Mouse (Mus musculus) heart, embryonic 12.5 days (tissue): ENCODE results near the gene Lpar1. TPM values are rescaled to one million over a fixed set of nuclear protein-coding genes. Genes with fewer than 3 reads are reported as not detected.

ENCODE experiments used
- ATAC-seq: fragments of 200-750 bp; cut with Nextera tagmentation; 2 replicates; pipeline ENCODE4 v1.8.0; 2017; ENCODE audit warnings: moderate TSS enrichment, moderate library complexity; ENCODE audit not compliant: insufficient number of reproducible peaks, low FRiP score
- H3K27ac ChIP-seq: fragments of 300-500 bp; sonication (generic); 2 replicates; pipeline ENCODE4 v1.5.1; 2016; ENCODE audit warnings: mild to moderate bottlenecking, moderate library complexity; ENCODE audit not compliant: poor library complexity, severe bottlenecking
- H3K27me3 ChIP-seq: fragments of 300-500 bp; sonication (generic); replicated peaks from 2 replicates; pipeline ENCODE4 v1.6.1; 2016; ENCODE audit warnings: mild to moderate bottlenecking, moderate library complexity
- H3K36me3 ChIP-seq: fragments of 300-500 bp; sonication (generic); 2 replicates; pipeline ENCODE4 v1.6.1; 2016; ENCODE audit warnings: mild to moderate bottlenecking, moderate library complexity
- H3K4me1 ChIP-seq: fragments of 300-500 bp; sonication (generic); replicated peaks from 2 replicates; pipeline ENCODE4 v1.6.1; 2016; ENCODE audit warnings: mild to moderate bottlenecking
- H3K4me2 ChIP-seq: fragments of 300-500 bp; sonication (generic); 2 replicates; pipeline ENCODE4 v1.6.1; 2016; ENCODE audit warnings: mild to moderate bottlenecking, moderate library complexity
- H3K4me3 ChIP-seq: fragments of 300-500 bp; sonication (generic); 2 replicates; pipeline ENCODE4 v1.5.1; 2016; ENCODE audit warnings: mild to moderate bottlenecking
- H3K9ac ChIP-seq: fragments of 300-500 bp; sonication (generic); 2 replicates; pipeline ENCODE4 v1.6.1; 2016; ENCODE audit warnings: mild to moderate bottlenecking, moderate library complexity
- H3K9me3 ChIP-seq: fragments of 300-500 bp; sonication (generic); replicated peaks from 2 replicates; pipeline ENCODE4 v1.6.1; 2016; ENCODE audit warnings: mild to moderate bottlenecking, moderate library complexity
- WGBS: fragments of 180-500 bp; shearing (Covaris S2); methylation state at CpG from one replicate; pipeline ENCODE4 v1.1.7; 2016; 5-methylcytosine and 5-hydroxymethylcytosine counted together
- polyA plus RNA-seq: library from polyadenylated mRNA; unstranded; fragments of >200 nt; fragmentation: Nextera tagmentation; extraction: Ambion mirVana; gene quantifications from 2 replicates; pipeline ENCODE4 v1.2.1, GENCODE M21; 2016

Lpar1 gene
- 14.8 and 16.5 TPM in 2 replicates for polyA plus RNA-seq

DNA sequence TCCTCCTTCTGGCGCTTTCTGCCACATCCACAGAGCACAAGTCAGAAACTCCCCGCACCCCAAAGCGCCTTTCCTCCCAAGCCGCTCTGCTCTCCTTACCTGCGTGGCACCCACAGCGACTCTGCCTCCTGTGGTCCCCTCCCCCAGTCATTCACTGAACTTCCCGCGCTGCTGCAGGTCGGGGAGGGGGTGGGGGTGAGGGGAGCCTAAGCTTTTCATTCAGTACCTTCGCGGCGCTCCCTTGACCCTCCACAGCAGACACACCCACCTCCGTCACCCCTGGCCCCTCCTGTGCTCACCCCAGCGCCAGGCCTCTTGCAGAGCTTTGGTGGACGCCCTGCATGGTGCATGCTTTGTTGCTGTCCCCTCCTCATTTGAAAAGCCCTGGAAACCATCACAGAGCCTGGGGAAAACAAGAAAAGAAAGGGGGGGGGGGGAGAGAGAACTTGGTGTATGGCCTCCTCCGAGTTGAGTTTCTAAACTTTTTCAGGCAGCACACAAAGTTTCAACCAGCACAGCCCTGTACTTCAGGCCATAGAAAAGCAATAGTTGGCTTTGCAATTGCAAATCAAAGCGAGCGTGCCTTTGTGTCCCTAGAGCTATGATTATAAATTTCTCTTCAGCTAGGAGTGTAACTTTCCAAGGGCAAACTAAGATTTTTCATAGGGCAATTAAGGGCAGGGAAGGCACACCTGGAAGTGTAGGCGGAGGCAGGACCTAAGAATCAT is at the start of gene Lpar1:
TSS of gene Lpar1 (minus strand) at position 268 of the 728 bp plus-strand sequence.
- WGBS, result 6% methylated on average over 19 of the region's 19 CpGs
- ATAC-seq, result peak; percentile 58
- Histone ChIP-seq H3K4me2 (peak within 1 kb of the TSS; percentile 98), H3K27ac (peak within 1 kb of the TSS; percentile 12; the same call in 1 of the 2 replicates), H3K9ac (peak within 1 kb of the TSS; percentile 84), H3K4me1 (peaks cover 18% of the 10 kb centered on the region), H3K4me3 (peak within 1 kb of the TSS; percentile 80), H3K27me3 (no peaks in the 10 kb centered on the region), H3K9me3 (no peaks in the 10 kb centered on the region), H3K36me3 (no peaks in the 10 kb centered on the region)

DNA sequence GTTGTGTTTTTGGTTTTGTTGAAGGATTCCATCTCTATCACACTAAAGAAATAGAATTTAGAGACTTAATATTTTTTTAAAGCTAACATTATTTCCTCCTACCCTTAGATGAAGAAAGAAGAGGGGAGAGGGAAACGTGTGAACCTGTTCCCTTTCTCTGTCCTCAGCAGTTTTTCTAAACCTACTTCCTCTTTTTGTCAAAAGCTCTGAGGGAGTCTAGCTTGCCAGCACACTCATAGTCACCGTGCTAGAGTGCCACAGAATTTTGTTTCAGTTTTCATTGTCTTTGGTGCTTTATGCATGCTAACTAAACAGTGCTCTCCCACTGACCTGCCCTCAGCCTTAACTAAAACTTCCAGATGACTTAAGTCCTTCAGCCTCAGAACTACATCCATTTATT is 32.2 kb upstream of the Lpar1 start:
- H3K4me3 ChIP-seq, result no peak overlapping the region
- no peak for ATAC-seq

GRCm38 (mm10) chr4:58581191-58581590 is 27.5 kb upstream of the Lpar1 start:
- no peak for ATAC-seq
- H3K27ac ChIP-seq, result no peak overlapping the region
- H3K4me2 ChIP-seq, result no peak overlapping the region
- H3K9ac ChIP-seq, result no peak overlapping the region
- WGBS, result 72% methylated on average over 7 of the region's 7 CpGs
- no peak overlapping the region for H3K4me3 ChIP-seq
- H3K36me3 ChIP-seq, result no peaks in the 10 kb centered on the region
- no peaks in the 10 kb centered on the region for H3K27me3 ChIP-seq
- no peaks in the 10 kb centered on the region for H3K9me3 ChIP-seq
- H3K4me1 ChIP-seq, result no peaks in the 10 kb centered on the region

More for the DNA sequence above, 32.2 kb upstream of the Lpar1 start:
- WGBS, result 49% methylated on average over 2 of the region's 2 CpGs
- Histone ChIP-seq H3K9ac (no peak overlapping the region), H3K4me1 (no peaks in the 10 kb centered on the region), H3K36me3 (no peaks in the 10 kb centered on the region), H3K27me3 (no peaks in the 10 kb centered on the region), H3K9me3 (no peaks in the 10 kb centered on the region), H3K4me2 (no peak overlapping the region), H3K27ac (no peak overlapping the region)

DNA sequence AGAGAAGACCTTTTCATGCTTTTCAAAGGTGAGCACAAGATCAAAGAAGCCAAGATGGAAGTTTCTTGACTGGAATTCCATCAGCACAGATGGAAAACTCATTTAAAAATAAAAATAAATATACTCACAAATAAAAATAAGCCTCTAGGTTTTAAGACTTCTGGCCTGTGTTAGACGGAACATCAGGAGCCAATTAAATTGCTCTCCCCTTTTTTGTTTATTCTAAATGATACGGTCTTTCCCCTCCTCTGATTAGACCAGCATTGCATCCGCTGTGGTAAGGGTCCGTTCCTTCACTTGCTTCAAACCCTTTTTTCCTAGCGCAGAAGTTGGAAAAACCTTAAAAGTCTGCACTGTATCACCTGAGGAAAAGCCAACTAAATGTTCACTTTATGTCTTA is 26.8 kb upstream of the Lpar1 start:
- H3K9ac ChIP-seq, result no peak overlapping the region
- no peaks in the 10 kb centered on the region for H3K9me3 ChIP-seq
- ATAC-seq, result no peak
- no peak overlapping the region for H3K4me3 ChIP-seq
- H3K4me2 ChIP-seq, result no peak overlapping the region
- no peak overlapping the region for H3K27ac ChIP-seq
- 68% methylated on average over 5 of the region's 5 CpGs for WGBS
- H3K27me3 ChIP-seq, result no peaks in the 10 kb centered on the region
- H3K4me1 ChIP-seq, result no peaks in the 10 kb centered on the region
- no peaks in the 10 kb centered on the region for H3K36me3 ChIP-seq

DNA sequence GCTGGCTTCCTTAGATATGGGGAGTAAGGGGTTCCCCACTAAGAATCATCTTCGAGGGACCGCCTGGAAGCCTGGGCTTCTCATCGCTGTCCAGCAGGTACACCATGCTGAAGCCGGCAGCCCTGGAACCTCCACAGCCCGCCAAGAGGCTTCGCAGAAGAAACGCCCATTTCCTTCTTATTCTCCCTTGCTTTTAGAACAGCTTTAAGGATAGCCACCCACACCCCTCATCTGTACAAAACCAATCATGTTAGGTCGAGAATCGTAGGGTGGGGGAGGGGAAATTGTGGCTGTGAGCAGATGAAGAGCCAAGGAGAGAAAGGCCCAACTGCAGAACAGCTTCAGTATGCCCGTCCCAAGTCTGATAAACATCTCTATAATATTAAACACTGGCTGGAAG is 26.4 kb upstream of the Lpar1 start:
- Histone ChIP-seq H3K27ac (no peak overlapping the region), H3K4me2 (no peak overlapping the region), H3K9me3 (no peaks in the 10 kb centered on the region), H3K36me3 (no peaks in the 10 kb centered on the region), H3K4me1 (no peaks in the 10 kb centered on the region), H3K27me3 (no peaks in the 10 kb centered on the region), H3K4me3 (no peak overlapping the region), H3K9ac (no peak overlapping the region)
- 79% methylated on average over 10 of the region's 10 CpGs for WGBS
- no peak for ATAC-seq

DNA sequence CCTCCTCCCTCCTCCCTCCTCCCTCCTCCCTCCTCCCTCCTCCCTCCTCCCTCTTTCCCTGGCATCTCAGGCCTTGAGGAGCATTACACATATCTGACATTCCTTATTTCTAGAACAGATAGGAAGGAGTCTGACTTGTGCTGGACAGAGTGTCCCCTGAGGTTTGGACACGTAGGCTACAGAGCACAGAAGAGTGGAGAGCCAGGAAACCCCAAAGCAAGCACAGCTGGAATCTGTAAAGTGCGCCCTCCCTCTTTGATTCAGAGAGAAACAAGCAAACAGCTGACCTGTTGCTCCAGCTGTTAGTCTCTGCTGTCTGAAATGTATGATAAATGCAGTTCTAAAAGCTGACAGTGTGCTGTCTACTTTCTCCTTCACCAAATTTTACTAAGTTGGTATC is 24.8 kb upstream of the Lpar1 start:
- Histone ChIP-seq H3K9me3 (no peaks in the 10 kb centered on the region), H3K4me1 (no peaks in the 10 kb centered on the region), H3K36me3 (no peaks in the 10 kb centered on the region), H3K27me3 (no peaks in the 10 kb centered on the region), H3K27ac (no peak overlapping the region), H3K4me2 (no peak overlapping the region), H3K9ac (no peak overlapping the region), H3K4me3 (no peak overlapping the region)
- WGBS, result 20% methylated on average over 2 of the region's 2 CpGs
- no peak for ATAC-seq

- WGBS, result 30% methylated on average over 5 of the region's 5 CpGs
- H3K9me3 ChIP-seq, result no peaks in the 10 kb centered on the region
- no peaks in the 10 kb centered on the region for H3K27me3 ChIP-seq
- ATAC-seq, result no peak
- H3K36me3 ChIP-seq, result no peaks in the 10 kb centered on the region
- H3K4me2 ChIP-seq, result no peak overlapping the region
- H3K9ac ChIP-seq, result no peak overlapping the region
- no peaks in the 10 kb centered on the region for H3K4me1 ChIP-seq
- H3K4me3 ChIP-seq, result no peak overlapping the region
- H3K27ac ChIP-seq, result no peak overlapping the region
Measured at GRCm38 (mm10) chr4:58577382-58578048, 23.8 kb upstream of the Lpar1 start.

- WGBS, result 77% methylated on average over 6 of the region's 6 CpGs
Measured at GRCm38 (mm10) chr4:58575831-58576230, 22.1 kb upstream of the Lpar1 start.

GRCm38 (mm10) chr4:58574024-58574423 is 20.3 kb upstream of the Lpar1 start:
- ATAC-seq, result no peak
- no peaks in the 10 kb centered on the region for H3K27me3 ChIP-seq
- H3K36me3 ChIP-seq, result no peaks in the 10 kb centered on the region
- H3K4me1 ChIP-seq, result 0 out of 2 replicates have a peak, but pooled peaks cover 6% of the 10 kb centered on the region
- H3K9me3 ChIP-seq, result no peaks in the 10 kb centered on the region
- H3K4me2 ChIP-seq, result no peak overlapping the region
- H3K4me3 ChIP-seq, result no peak overlapping the region
- 72% methylated on average over 6 of the region's 6 CpGs for WGBS
- no peak overlapping the region for H3K27ac ChIP-seq
- no peak overlapping the region for H3K9ac ChIP-seq

More at GRCm38 (mm10) chr4:58575831-58576230, 22.1 kb upstream of the Lpar1 start:
- H3K4me2 ChIP-seq, result no peak overlapping the region
- no peak overlapping the region for H3K4me3 ChIP-seq
- ATAC-seq, result no peak
- no peak overlapping the region for H3K9ac ChIP-seq
- H3K4me1 ChIP-seq, result 0 out of 2 replicates have a peak, but pooled peaks cover 6% of the 10 kb centered on the region
- no peaks in the 10 kb centered on the region for H3K36me3 ChIP-seq
- H3K9me3 ChIP-seq, result no peaks in the 10 kb centered on the region
- H3K27ac ChIP-seq, result no peak overlapping the region
- no peaks in the 10 kb centered on the region for H3K27me3 ChIP-seq

GRCm38 (mm10) chr4:58572446-58572845 is 18.7 kb upstream of the Lpar1 start:
- Histone ChIP-seq H3K4me2 (no peak overlapping the region), H3K36me3 (no peaks in the 10 kb centered on the region), H3K9me3 (no peaks in the 10 kb centered on the region), H3K9ac (no peak overlapping the region), H3K27me3 (no peaks in the 10 kb centered on the region), H3K27ac (no peak overlapping the region), H3K4me3 (no peak overlapping the region), H3K4me1 (0 out of 2 replicates have a peak, but pooled peaks cover 6% of the 10 kb centered on the region)
- no peak for ATAC-seq
- 70% methylated on average over 2 of the region's 2 CpGs for whole genome bisulfite sequencing

DNA sequence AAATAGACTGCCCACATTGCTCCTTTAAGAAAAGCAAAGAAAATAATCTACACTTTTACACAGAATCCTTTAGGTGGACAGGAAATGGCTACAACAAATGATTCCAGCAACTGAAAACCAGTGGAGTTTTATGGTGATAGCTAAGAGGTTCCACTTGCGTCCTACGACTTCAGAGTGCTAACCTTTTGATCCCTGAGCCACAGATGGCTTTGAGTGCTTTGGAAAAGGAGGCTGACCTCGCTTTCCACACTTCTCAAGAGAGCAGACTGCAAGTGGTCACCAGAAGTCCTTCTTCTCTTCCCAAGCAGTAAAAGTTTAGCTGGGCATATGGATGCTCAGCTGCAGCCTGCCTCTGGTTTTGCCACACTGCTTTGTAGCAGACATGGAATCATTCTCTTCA is 18.0 kb upstream of the Lpar1 start:
- no peaks in the 10 kb centered on the region for H3K9me3 ChIP-seq
- H3K27me3 ChIP-seq, result no peaks in the 10 kb centered on the region
- H3K27ac ChIP-seq, result no peak overlapping the region
- H3K9ac ChIP-seq, result no peak overlapping the region
- ATAC-seq, result no peak
- no peaks in the 10 kb centered on the region for H3K36me3 ChIP-seq
- no peak overlapping the region for H3K4me3 ChIP-seq
- 27% methylated on average over 3 of the region's 3 CpGs for WGBS
- 0 out of 2 replicates have a peak, but pooled peaks cover 6% of the 10 kb centered on the region for H3K4me1 ChIP-seq
- no peak overlapping the region for H3K4me2 ChIP-seq
